Mouse (Mus musculus) erythroblast, embryonic 14.5 days (primary cell): Measurements from ENCODE around the gene Cbarp.

Source experiments
- GATA1 ChIP-seq: IDR thresholded peaks from 2 replicates; pipeline ENCODE4 v1.6.1; 2012; ENCODE audit warnings: low read length, inconsistent platforms, mixed read lengths
- TAL1 ChIP-seq: IDR thresholded peaks from 3 replicates; pipeline ENCODE4 v1.6.1; 2012; ENCODE audit warnings: low read length, inconsistent platforms, mixed read lengths

GRCm38 (mm10) chr10:80133226-80133849, 7.3 kb downstream of the Cbarp start:
- TF ChIP-seq TAL1 (no peak), GATA1 (no peak)
